Mouse (Mus musculus) limb, embryonic 12.5 days (tissue): ENCODE results near the gene Gm17509. TPM values are rescaled to one million over a fixed set of nuclear protein-coding genes. Genes with fewer than 3 reads are reported as not detected.
"Not testable (repeated sequence)": the region's sequence is repeated elsewhere in the genome, so short reads cannot be mapped to it uniquely, and the experiment has no call there.

Experiments used
- ATAC-seq: fragments of 200-750 bp; cut with Nextera tagmentation; 2 replicates; pipeline ENCODE4 v1.8.0; 2017; ENCODE audit warnings: low read depth, moderate TSS enrichment; ENCODE audit not compliant: insufficient number of reproducible peaks, insufficient read depth, low FRiP score, low TSS enrichment
- H3K27ac ChIP-seq: fragments of 300-500 bp; sonication (generic); 2 replicates; pipeline ENCODE4 v1.5.1; 2016; ENCODE audit warnings: mild to moderate bottlenecking, moderate library complexity
- H3K27me3 ChIP-seq: fragments of 300-500 bp; sonication (generic); 2 replicates; pipeline ENCODE4 v1.6.1; 2016; ENCODE audit warnings: mild to moderate bottlenecking, moderate library complexity
- H3K36me3 ChIP-seq: fragments of 300-500 bp; sonication (generic); 2 replicates; pipeline ENCODE4 v1.6.1; 2016; ENCODE audit warnings: mild to moderate bottlenecking, moderate library complexity
- H3K4me1 ChIP-seq: fragments of 300-500 bp; sonication (generic); replicated peaks from 2 replicates; pipeline ENCODE4 v1.6.1; 2016
- H3K4me2 ChIP-seq: fragments of 300-500 bp; sonication (generic); 2 replicates; pipeline ENCODE4 v1.6.1; 2016; ENCODE audit warnings: mild to moderate bottlenecking, moderate library complexity
- H3K4me3 ChIP-seq: fragments of 300-500 bp; sonication (generic); replicated peaks from 2 replicates; pipeline ENCODE4 v1.5.1; 2016; ENCODE audit warnings: mild to moderate bottlenecking
- H3K9ac ChIP-seq: fragments of 300-500 bp; sonication (generic); replicated peaks from 2 replicates; pipeline ENCODE4 v1.6.1; 2016; ENCODE audit warnings: mild to moderate bottlenecking, moderate library complexity
- H3K9me3 ChIP-seq: fragments of 300-500 bp; sonication (generic); 2 replicates; pipeline ENCODE4 v1.6.1; 2016; ENCODE audit warnings: mild to moderate bottlenecking, moderate library complexity
- WGBS: fragments of 180-500 bp; shearing (Covaris S2); methylation state at CpG from one replicate; pipeline ENCODE4 v1.1.7; 2016; 5-methylcytosine and 5-hydroxymethylcytosine counted together
- polyA plus RNA-seq: library from polyadenylated mRNA; unstranded; fragments of >200 nt; fragmentation: Nextera tagmentation; extraction: Ambion mirVana; gene quantifications from 2 replicates; pipeline ENCODE4 v1.2.1, GENCODE M21; 2016

The Gm17509 gene
- polyA plus RNA-seq, 1 experiment from 2014 or later: 0.36 TPM

DNA sequence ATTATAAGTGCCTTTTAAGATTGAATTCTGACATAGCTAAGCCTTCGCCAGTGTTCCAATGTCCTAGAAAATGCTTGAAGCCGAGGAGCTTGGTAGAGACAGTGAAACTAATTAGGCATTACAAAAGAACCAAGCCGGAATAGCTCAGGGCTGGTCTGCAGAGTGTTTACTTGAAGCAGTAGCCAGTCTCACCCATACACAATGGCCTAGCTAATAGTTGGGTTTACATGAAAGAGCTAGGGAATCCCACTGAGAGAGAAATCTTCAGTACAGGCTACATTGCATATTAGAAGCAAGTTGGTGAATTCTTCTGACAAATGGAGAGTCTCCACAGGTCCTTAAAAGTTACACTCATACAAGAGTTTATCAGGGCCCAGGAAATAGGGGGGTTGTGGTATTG lies 40.0 kb downstream of the Gm17509 start:
- not testable (repeated sequence) for ATAC-seq, H3K9me3 ChIP-seq, H3K4me2 ChIP-seq, H3K27me3 ChIP-seq, H3K9ac ChIP-seq, H3K36me3 ChIP-seq, H3K4me1 ChIP-seq, H3K4me3 ChIP-seq, H3K27ac ChIP-seq
- WGBS: 74% methylated on average over 3 of the region's 3 CpGs

Other genes starting within 250 kb of the Gm17509 start
- 20.2 and 20.9 TPM in 2 replicates for gene Parp8, start 195.5 kb downstream of the Gm17509 start, polyA plus RNA-seq
- gene Emb, start 12.5 kb downstream of the Gm17509 start, polyA plus RNA-seq: 22.5 and 25.7 TPM in 2 replicates